Mouse (Mus musculus) left cerebral cortex, adult 2 months (tissue): Measurements from ENCODE around the gene Rab4b. TPM values are rescaled to one million over a fixed set of nuclear protein-coding genes. Genes with fewer than 3 reads are reported as not detected.
A peak's percentile ranks its signal among the peaks of the same experiment; 100 is the strongest.

ENCODE experiments used
- DNase-seq, 2 experiments: peaks; one replicate each; pipeline ENCODE4 v3.0.0; 2021 to 2022; ENCODE audit warnings: low spot score in 2 of 2, mixed read lengths in 1 of 2; ENCODE audit errors: extremely low spot score in 1 of 2
- H3K27ac ChIP-seq: fragments of 200-600 bp; 2 replicates; pipeline ENCODE4 v1.8.1; 2022
- H3K4me3 ChIP-seq: fragments of 200-600 bp; 2 replicates; pipeline ENCODE4 v1.8.1; 2022
- CTCF ChIP-seq: fragments of 200-600 bp; IDR thresholded peaks from 2 replicates; pipeline ENCODE4 v1.8.1; 2022; ENCODE audit warnings: antibody characterized with exemption, mild to moderate bottlenecking, moderate library complexity
- intact Hi-C: fragments of 180-260 bp; cut with DNase I; formaldehyde crosslinking; loops from one replicate; pipeline ENCODE4 v1.15.1; 2025
- total RNA-seq, 2 experiments: library from RNA; stranded (reverse); gene quantifications; 2 replicates each; pipeline ENCODE4 v1.2.3; 2021

Rab4b gene
- total RNA-seq, 2 experiments from 2014 or later: 89.7 to 93.2 TPM

- no peak within 1 kb of the TSS for H3K4me3 ChIP-seq
- TF ChIP-seq CTCF: no peak
- no peak within 1 kb of the TSS for H3K27ac ChIP-seq
- DNase-seq: no peak
- intact Hi-C loops: loop anchor here (2.0 kb wide), 1 partner anchor 14 kb away; the partner anchor contains the start of gene BC024978
Observed at GRCm38 (mm10) chr7:27180837-27181695, 2.4 kb upstream of the Rab4b start, which contains the start of the genes Gm21983 and Mia. Gene Gm21983 (minus strand): TSS chr7:27181086. Gene Mia (minus strand): TSS chr7:27181157.

DNA sequence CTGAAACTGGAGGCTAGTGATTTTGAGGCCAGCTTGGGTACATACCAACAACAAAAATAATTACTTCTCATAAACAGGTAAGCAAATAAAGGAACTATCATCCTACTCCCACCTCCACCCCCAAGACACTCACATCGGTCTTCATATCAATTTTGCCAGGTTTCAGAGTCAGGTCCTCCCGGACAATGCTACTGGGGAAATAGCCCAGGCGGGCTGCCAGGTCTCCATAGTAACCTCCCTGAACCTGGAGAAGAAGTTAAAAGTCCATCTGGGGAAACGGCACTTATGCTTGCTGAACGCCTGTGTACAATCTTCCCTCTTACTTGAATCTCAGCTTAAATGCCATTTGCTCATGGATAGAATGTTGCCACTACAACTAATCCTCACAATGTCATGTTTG is 1.3 kb upstream of the Rab4b start:
- intact Hi-C loops: loop anchor here (2.0 kb wide), 1 partner anchor 15 kb away; the partner anchor contains the start of gene BC024978

DNA sequence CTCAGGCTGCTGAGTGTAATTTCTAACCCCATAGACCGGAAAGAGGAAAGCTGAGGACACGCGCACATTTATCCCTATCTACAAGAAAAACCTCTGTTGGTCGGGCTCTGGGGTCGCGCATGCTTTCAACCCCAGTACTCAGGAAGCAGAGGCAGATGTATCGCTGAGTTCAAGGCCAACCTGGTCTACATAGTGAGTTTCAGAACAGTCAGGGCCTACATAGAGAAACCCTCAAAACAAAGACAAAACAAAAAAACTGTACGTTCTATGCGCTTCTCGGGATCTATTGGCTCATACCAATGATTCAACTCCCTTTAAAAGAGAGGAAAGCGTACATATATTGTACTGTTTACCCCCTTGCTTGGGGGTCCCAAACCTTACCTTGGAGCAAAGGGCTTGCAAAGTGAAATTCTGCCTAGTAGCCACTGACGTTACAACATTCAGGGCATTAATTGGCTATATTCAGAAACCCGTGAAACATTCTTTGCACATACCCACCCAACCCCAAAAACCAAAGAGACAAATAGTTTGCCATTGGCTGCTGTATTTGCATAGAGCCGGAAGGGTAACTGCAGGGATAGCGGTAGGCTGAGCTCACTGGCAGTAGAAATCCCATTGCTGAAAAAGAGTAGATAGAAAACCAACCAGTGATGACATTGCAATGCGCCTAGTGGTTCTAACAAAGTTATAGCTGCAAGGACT is 672 bp upstream of the Rab4b start:
- intact Hi-C loops: no loop called here

More for the DNA sequence above, 1.3 kb upstream of the Rab4b start:
- H3K27ac ChIP-seq: no peak overlapping the region
- TF ChIP-seq CTCF: no peak
- no peak overlapping the region for H3K4me3 ChIP-seq
- no peak for DNase-seq

GRCm38 (mm10) chr7:27177942-27178323 is 763 bp downstream of the Rab4b start:
- peak overlapping the region; percentile 95 for H3K27ac ChIP-seq
- intact Hi-C loops: loop anchor here (1.0 kb wide), 1 partner anchor 11 kb away; no protein-coding TSS in a partner anchor
- no peak for TF ChIP-seq CTCF

More for the DNA sequence above, 672 bp upstream of the Rab4b start:
- Histone ChIP-seq H3K4me3 (peak overlapping the region; percentile 80), H3K27ac (peak overlapping the region; percentile 66)
- DNase-seq: no peak
- TF ChIP-seq CTCF: no peak

DNA sequence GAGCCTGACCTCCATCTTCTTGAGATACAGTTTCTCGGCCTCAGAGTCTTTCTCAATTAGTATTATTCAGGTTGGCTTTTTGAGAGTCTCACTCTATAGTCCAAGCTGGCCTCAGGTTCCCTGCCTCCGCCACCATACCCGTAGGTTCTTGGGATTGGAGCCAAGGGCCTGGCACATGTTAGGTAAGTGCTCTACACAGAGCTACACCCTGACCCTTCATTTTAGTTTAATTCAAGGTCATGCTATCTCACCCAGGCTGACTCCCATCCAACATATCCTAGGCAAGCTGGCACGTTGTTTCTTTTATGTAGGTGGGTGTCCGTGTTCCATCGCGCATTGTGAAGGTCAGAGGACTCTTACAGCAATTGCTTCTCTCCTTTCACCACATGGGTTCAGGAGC is 3.8 kb downstream of the Rab4b start:
- intact Hi-C loops: no loop called here
- Histone ChIP-seq H3K27ac (no peak overlapping the region), H3K4me3 (no peak overlapping the region)
- no peak for DNase-seq
- no peak for TF ChIP-seq CTCF

More at GRCm38 (mm10) chr7:27177942-27178323, 763 bp downstream of the Rab4b start:
- peak overlapping the region; percentile 80 for H3K4me3 ChIP-seq
- DNase-seq: no peak

- Histone ChIP-seq H3K4me3 (no peak overlapping the region), H3K27ac (no peak overlapping the region)
- intact Hi-C loops: no loop called here
- TF ChIP-seq CTCF: no peak
- no peak for DNase-seq
Observed at GRCm38 (mm10) chr7:27174496-27174895, 4.2 kb downstream of the Rab4b start.

GRCm38 (mm10) chr7:27170981-27171380 is 7.7 kb downstream of the Rab4b start:
- no peak overlapping the region for H3K4me3 ChIP-seq
- no peak for DNase-seq
- no peak for TF ChIP-seq CTCF
- H3K27ac ChIP-seq: no peak overlapping the region
- intact Hi-C loops: no loop called here

DNA sequence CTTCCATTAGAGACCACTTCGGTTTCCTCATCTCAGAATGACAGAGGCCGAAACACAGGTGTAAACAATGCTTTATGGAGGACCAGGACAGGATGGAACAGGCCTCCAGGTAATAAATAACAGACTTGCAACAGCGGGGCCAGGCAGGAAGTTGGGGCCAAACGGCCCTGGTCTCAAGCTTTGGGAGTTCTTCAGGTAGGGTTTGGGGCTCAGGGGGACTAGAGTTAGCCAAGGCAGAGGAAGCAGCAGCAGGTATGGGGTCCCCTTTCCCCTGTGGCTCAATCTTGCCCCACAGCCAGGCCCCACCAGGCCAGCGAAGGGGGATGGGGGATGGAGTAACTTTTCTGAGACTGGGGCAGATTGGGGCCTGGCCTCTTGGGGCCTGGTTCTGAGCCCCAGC is 10.3 kb downstream of the Rab4b start:
- no peak for DNase-seq
- H3K4me3 ChIP-seq: no peak overlapping the region
- no peak for TF ChIP-seq CTCF
- H3K27ac ChIP-seq: no peak overlapping the region
- intact Hi-C loops: no loop called here

DNA sequence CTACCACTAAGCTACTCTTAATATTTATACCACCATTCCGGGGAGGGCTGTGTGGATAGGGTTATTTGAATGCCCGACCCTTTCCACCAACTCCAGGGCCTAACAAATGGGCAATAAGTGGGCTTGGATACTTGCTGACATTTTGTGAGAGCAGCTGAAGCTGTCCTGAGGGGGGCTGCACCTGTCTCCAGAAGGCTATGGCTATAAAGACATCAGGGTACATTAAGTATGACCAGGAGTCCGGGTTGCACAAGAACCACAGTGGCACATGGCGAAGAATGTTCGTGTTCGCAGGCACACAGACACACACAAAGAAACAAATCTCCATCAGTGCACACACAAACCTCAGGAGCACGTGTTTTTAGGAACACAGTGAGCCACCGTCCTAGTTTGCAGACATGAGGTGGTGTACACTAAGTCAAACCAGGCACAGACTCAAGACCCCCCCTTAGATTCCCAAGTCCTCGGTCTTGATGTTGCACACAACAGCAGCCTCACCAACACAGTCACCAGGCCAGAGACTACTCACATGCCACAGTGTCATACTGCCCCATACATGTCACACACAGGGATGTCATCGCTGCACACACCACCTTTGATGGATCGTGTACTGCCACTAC is 11.1 kb downstream of the Rab4b start:
- intact Hi-C loops: loop anchor here (1.0 to 2.0 kb wide), 3 partner anchors 11 to 61 kb away; partner anchors contain the start of genes BC024978, Itpkc and Rab4b

GRCm38 (mm10) chr7:27166614-27167474 is 11.9 kb downstream of the Rab4b start, which contains the start of gene Egln2:
Gene Egln2 (minus strand): TSS chr7:27166802.
- H3K4me3 ChIP-seq: peak within 1 kb of the TSS; percentile 71
- DNase-seq: peak; percentile 95 to 96
- no peak; the same call in 1 of the 2 replicates for TF ChIP-seq CTCF
- intact Hi-C loops: loop anchor here (1.0 to 2.0 kb wide), 3 partner anchors 11 to 62 kb away; partner anchors contain the start of genes BC024978, Itpkc and Rab4b
- peak within 1 kb of the TSS; percentile 98 for H3K27ac ChIP-seq

More for the DNA sequence above, 11.1 kb downstream of the Rab4b start:
- Histone ChIP-seq H3K27ac (peak overlapping the region; percentile 98), H3K4me3 (peak overlapping the region; percentile 71)
- no peak for DNase-seq
- TF ChIP-seq CTCF: no peak

DNA sequence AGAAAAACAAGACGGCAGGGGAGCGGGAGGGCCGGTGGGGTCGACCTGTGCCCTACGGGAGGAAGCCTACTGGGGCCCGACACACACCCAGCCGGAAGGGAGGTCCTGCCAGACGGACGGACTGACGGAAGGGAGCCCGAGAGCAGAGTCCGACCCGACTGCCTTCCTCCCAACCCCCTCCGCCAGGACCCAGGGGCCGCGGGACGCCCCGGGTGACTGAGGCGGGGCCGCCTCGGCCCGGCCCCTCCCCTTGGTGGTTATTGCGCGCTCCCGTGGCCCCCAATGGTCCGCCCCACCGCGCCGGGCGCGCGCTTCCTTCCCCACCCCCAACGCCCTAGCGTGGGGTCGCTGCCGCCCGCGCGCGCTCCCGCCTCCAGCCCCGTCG is 12.5 kb downstream of the Rab4b start:
- DNase-seq: peak; percentile 74 to 81
- intact Hi-C loops: loop anchor here (2.0 kb wide), 2 partner anchors 29 to 63 kb away; partner anchors contain the start of genes BC024978 and Itpkc
- H3K4me3 ChIP-seq: peak overlapping the region; percentile 71
- peak overlapping the region; percentile 98 for H3K27ac ChIP-seq
- TF ChIP-seq CTCF: no peak
